Mouse (Mus musculus): ENCODE results near the gene Gm20388. TPM values are rescaled to one million over a fixed set of nuclear protein-coding genes. Genes with fewer than 3 reads are reported as not detected.

The Gm20388 gene
- polyA plus RNA-seq, 1 experiment from 2014 or later = 7.4 TPM

- Histone ChIP-seq H3K4me2 (peak overlapping the region; percentile 62), H3K27me3 (peaks cover 11% of the 10 kb centered on the region), H3K9me3 (replicated peaks) (no peaks in the 10 kb centered on the region), H3K4me3 (replicated peaks) (peak overlapping the region; percentile 35), H3K9ac (peak overlapping the region; percentile 44; the same call in 1 of the 2 replicates), H3K36me3 (no peaks in the 10 kb centered on the region), H3K4me1 (peaks cover 10% of the 10 kb centered on the region), H3K27ac (no peak overlapping the region)
- ATAC-seq (replicated peaks; ENCODE audit: low FRiP score) = no peak
- 18% methylated on average over 25 of the region's 25 CpGs for WGBS
Measured at GRCm38 (mm10) chr8:123643330-123644051, 3732.8 kb downstream of the Gm20388 start.

DNA sequence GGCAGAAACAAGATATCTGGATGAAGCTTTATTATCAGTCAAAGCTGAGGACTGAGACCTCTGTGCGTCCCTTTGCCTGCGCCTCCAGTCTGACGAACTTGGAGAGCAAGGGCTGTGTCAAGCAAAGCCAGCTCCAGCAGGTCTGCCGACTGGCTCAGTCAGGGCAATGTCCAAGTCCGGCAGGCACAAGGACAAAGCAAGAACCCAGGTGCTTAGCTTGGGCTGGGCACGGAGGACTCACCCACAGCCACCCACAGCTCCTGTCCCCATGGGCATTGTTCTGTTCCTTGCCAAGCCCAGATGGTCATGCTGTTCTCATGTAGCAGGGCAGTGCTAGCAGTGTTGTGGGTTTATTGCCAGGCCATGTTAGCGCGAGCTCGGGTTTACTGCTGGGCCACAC, 3734.6 kb downstream of the Gm20388 start:
- H3K27ac ChIP-seq = no peak overlapping the region
- H3K27me3 ChIP-seq = peaks cover 11% of the 10 kb centered on the region
- no peak overlapping the region for H3K4me2 ChIP-seq
- no peak for ATAC-seq (replicated peaks; ENCODE audit: low FRiP score)
- no peaks in the 10 kb centered on the region for H3K36me3 ChIP-seq
- no peaks in the 10 kb centered on the region for H3K9me3 ChIP-seq (replicated peaks)
- no peak overlapping the region for H3K4me3 ChIP-seq (replicated peaks)
- no peak overlapping the region for H3K9ac ChIP-seq
- peaks cover 16% of the 10 kb centered on the region for H3K4me1 ChIP-seq
- 70% methylated on average over 9 of the region's 9 CpGs for WGBS

DNA sequence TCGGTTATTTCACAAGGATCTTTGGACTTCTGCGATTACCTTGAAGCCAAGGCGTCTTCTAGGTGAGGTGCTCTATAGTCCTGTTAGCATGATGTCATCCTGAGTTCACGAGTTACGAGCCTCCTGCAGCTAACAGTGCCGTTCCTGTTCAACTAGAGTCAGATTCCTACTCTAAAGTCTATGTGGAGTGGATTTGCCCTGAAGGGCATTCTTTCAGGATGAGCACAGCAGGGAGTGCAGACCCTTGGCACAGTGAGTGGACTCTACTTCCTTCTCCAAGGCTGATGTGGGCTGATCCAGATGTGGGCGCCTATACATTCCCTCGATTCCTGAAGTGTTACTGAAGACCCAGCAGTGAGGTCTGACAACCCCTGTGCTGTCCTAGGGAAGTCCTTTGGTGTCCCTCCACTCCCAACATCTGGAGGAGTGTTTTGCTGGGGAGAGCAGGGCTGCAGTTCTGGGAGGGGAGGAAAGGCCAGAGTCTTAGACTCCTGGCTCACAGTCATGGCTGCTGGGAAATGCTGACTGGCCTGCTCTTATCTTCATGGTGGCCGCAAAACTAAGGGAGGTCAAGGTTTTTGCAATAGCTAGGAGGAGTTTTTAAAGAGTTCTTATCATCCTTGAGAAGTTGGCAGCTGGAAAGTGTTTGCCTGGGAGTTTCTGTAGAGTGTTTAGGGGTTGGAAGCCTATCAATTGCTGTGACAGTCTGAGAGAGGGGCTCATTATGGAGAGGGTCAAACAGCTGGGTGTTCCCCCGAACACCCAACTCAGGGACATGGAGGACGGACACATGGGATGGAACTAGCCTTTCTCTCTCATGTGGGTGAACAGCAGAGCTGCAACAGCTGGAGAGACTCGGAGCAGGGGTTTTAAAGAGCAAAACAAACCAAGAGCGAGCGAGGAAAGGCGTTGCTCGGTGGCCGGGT, 3737.9 kb downstream of the Gm20388 start:
- peaks cover 5% of the 10 kb centered on the region; the same call in 1 of the 2 replicates for H3K27me3 ChIP-seq
- H3K9ac ChIP-seq = no peak overlapping the region
- no peak overlapping the region for H3K4me3 ChIP-seq (replicated peaks)
- no peaks in the 10 kb centered on the region for H3K36me3 ChIP-seq
- 53% methylated on average over 17 of the region's 17 CpGs for WGBS
- ATAC-seq (replicated peaks; ENCODE audit: low FRiP score) = no peak
- no peak overlapping the region for H3K4me2 ChIP-seq
- peaks cover 31% of the 10 kb centered on the region for H3K4me1 ChIP-seq
- H3K9me3 ChIP-seq (replicated peaks) = no peaks in the 10 kb centered on the region
- H3K27ac ChIP-seq = peak overlapping the region; percentile 51

DNA sequence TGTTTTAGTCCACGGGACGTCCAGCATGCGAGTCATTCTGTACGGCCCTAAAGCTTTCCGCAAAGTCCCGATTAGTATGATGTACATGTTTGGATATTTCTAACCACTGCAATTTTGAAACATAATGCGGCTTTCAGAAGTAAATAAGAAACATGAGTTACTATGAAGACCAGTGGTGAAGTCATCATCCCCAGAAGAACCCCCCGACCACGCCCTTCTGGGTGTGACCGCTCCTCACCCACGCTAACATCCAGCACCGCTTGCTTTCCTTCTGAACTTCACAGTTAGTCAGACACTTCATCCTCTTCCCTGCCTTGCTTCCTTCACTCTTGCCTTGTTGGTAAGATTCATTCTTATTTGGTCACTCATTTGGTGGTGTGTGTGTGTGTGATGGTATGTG, 3738.8 kb downstream of the Gm20388 start:
- Histone ChIP-seq H3K36me3 (no peaks in the 10 kb centered on the region), H3K9ac (no peak overlapping the region), H3K4me1 (peaks cover 29% of the 10 kb centered on the region), H3K27me3 (peaks cover 3% of the 10 kb centered on the region; the same call in 1 of the 2 replicates), H3K4me2 (no peak overlapping the region), H3K27ac (no peak overlapping the region), H3K4me3 (replicated peaks) (no peak overlapping the region), H3K9me3 (replicated peaks) (no peaks in the 10 kb centered on the region)
- 80% methylated on average over 12 of the region's 12 CpGs for WGBS
- no peak for ATAC-seq (replicated peaks; ENCODE audit: low FRiP score)

GRCm38 (mm10) chr8:123651390-123652098, 3740.9 kb downstream of the Gm20388 start:
- 74% methylated on average over 5 of the region's 5 CpGs for WGBS
- peaks cover 48% of the 10 kb centered on the region for H3K4me1 ChIP-seq
- ATAC-seq (replicated peaks; ENCODE audit: low FRiP score) = no peak
- no peaks in the 10 kb centered on the region for H3K9me3 ChIP-seq (replicated peaks)
- no peak overlapping the region for H3K27ac ChIP-seq
- H3K27me3 ChIP-seq = 0 out of 2 replicates have a peak, but pooled peaks cover 1% of the 10 kb centered on the region
- H3K9ac ChIP-seq = no peak overlapping the region
- no peak overlapping the region for H3K4me3 ChIP-seq (replicated peaks)
- H3K4me2 ChIP-seq = no peak overlapping the region
- peaks cover 4% of the 10 kb centered on the region; the same call in 1 of the 2 replicates for H3K36me3 ChIP-seq

DNA sequence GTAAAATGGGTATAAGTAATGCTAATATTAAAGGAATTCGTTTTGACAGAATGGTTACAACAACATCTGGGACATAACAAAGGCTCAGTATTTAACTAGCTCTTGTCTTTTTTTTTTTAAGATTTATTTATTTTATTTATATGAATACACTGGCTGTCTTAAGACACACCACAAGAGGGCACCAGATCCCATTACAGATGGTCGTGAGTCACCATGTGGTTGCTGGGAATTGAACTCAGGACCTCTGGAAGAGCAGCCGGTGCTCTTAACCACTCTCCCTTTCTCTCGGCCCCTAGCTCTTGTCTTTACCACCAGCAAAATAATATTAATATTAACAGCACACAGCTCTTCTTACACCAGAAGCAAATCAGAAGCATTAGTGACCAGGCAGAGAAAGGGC, 3742.0 kb downstream of the Gm20388 start:
- Histone ChIP-seq H3K4me2 (no peak overlapping the region), H3K9me3 (replicated peaks) (no peaks in the 10 kb centered on the region), H3K9ac (no peak overlapping the region), H3K27me3 (no peaks in the 10 kb centered on the region), H3K36me3 (peaks cover 13% of the 10 kb centered on the region), H3K4me1 (peaks cover 48% of the 10 kb centered on the region), H3K4me3 (replicated peaks) (no peak overlapping the region), H3K27ac (no peak overlapping the region)
- 68% methylated on average over 4 of the region's 4 CpGs for WGBS
- no peak for ATAC-seq (replicated peaks; ENCODE audit: low FRiP score)

- Histone ChIP-seq H3K27ac (peak within 1 kb of the TSS; percentile 93), H3K4me2 (peak within 1 kb of the TSS; percentile 81), H3K4me1 (peaks cover 43% of the 10 kb centered on the region), H3K27me3 (no peaks in the 10 kb centered on the region), H3K36me3 (peaks cover 21% of the 10 kb centered on the region), H3K9ac (peak within 1 kb of the TSS; percentile 88), H3K4me3 (replicated peaks) (peak within 1 kb of the TSS; percentile 80), H3K9me3 (replicated peaks) (no peaks in the 10 kb centered on the region)
- peak; percentile 87 for ATAC-seq (replicated peaks; ENCODE audit: low FRiP score)
- under 1% methylated on average over 55 of the region's 58 CpGs for WGBS
Measured at GRCm38 (mm10) chr8:123653308-123653993, 3742.8 kb downstream of the Gm20388 start, which contains the start of gene Rhou. TSS of gene Rhou (plus strand) at chr8:123653929.

- peaks cover 38% of the 10 kb centered on the region for H3K4me1 ChIP-seq
Measured at GRCm38 (mm10) chr8:123653994-123654569, 3743.4 kb downstream of the Gm20388 start.

GRCm38 (mm10) chr8:123654763-123655162, 3744.1 kb downstream of the Gm20388 start:
- H3K27me3 ChIP-seq = no peaks in the 10 kb centered on the region
- H3K4me1 ChIP-seq = peaks cover 37% of the 10 kb centered on the region
- ATAC-seq (replicated peaks; ENCODE audit: low FRiP score) = no peak
- H3K27ac ChIP-seq = peak overlapping the region; percentile 93
- peak overlapping the region; percentile 88 for H3K9ac ChIP-seq
- H3K36me3 ChIP-seq = peaks cover 25% of the 10 kb centered on the region
- peak overlapping the region; percentile 81 for H3K4me2 ChIP-seq
- no peaks in the 10 kb centered on the region for H3K9me3 ChIP-seq (replicated peaks)
- WGBS = 9% methylated on average over 5 of the region's 5 CpGs
- peak overlapping the region; percentile 80 for H3K4me3 ChIP-seq (replicated peaks)

More at GRCm38 (mm10) chr8:123653994-123654569, 3743.4 kb downstream of the Gm20388 start:
- Histone ChIP-seq H3K9ac (peak overlapping the region; percentile 88), H3K9me3 (replicated peaks) (no peaks in the 10 kb centered on the region), H3K27ac (peak overlapping the region; percentile 93), H3K27me3 (no peaks in the 10 kb centered on the region), H3K4me3 (replicated peaks) (peak overlapping the region; percentile 80), H3K36me3 (peaks cover 25% of the 10 kb centered on the region), H3K4me2 (peak overlapping the region; percentile 81)
- ATAC-seq (replicated peaks; ENCODE audit: low FRiP score) = peak; percentile 61
- WGBS = under 1% methylated on average over 77 of the region's 77 CpGs

DNA sequence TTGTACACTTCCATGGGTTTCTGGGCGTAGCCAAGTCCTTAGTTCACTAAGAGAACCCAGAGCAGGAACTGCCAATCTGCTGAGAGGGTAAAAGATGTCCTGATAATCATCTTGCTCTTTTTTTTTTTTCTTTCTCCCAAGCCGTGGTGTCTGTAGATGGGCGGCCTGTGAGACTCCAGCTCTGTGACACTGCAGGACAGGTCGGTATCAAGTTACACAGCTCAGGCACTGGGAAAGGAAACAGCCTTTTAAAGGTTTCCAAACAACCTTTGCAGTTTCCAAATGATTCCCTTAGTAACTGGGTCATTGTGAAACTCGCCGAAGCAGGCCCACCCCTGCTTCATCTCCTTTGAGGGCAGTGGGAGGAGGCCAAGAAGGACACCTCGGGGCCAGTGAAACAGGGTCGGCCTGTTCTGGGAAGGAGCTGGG, 3744.7 kb downstream of the Gm20388 start:
- Histone ChIP-seq H3K36me3 (peaks cover 26% of the 10 kb centered on the region), H3K4me1 (peaks cover 37% of the 10 kb centered on the region), H3K27ac (peak overlapping the region; percentile 93), H3K9ac (peak overlapping the region; percentile 88; the same call in 1 of the 2 replicates), H3K4me3 (replicated peaks) (peak overlapping the region; percentile 80), H3K9me3 (replicated peaks) (no peaks in the 10 kb centered on the region), H3K27me3 (no peaks in the 10 kb centered on the region), H3K4me2 (peak overlapping the region; percentile 81)
- WGBS = 4% methylated on average over 8 of the region's 8 CpGs
- ATAC-seq (replicated peaks; ENCODE audit: low FRiP score) = peak; percentile 44; the same call in 1 of the 2 replicates

- H3K27me3 ChIP-seq = no peaks in the 10 kb centered on the region
- H3K27ac ChIP-seq = no peak overlapping the region
- H3K9me3 ChIP-seq (replicated peaks) = no peaks in the 10 kb centered on the region
- 91% methylated on average over 8 of the region's 8 CpGs for WGBS
- no peak overlapping the region for H3K4me3 ChIP-seq (replicated peaks)
- H3K4me2 ChIP-seq = no peak overlapping the region
- peaks cover 25% of the 10 kb centered on the region for H3K4me1 ChIP-seq
- ATAC-seq (replicated peaks; ENCODE audit: low FRiP score) = no peak
- no peak overlapping the region for H3K9ac ChIP-seq
- peaks cover 49% of the 10 kb centered on the region for H3K36me3 ChIP-seq
Measured at GRCm38 (mm10) chr8:123657826-123658225, 3747.2 kb downstream of the Gm20388 start.
